Mouse (Mus musculus) forebrain, embryonic 15.5 days (tissue): Measurements from ENCODE around the gene Cacng2. TPM values are rescaled to one million over a fixed set of nuclear protein-coding genes. Genes with fewer than 3 reads are reported as not detected.
A peak's percentile ranks its signal among the peaks of the same experiment; 100 is the strongest.

Experiments used
- ATAC-seq: fragments of 200-750 bp; cut with Nextera tagmentation; replicated peaks from 2 replicates; pipeline ENCODE4 v1.8.0; 2017; ENCODE audit warnings: mild to moderate bottlenecking, moderate TSS enrichment, moderate library complexity
- H3K27ac ChIP-seq: fragments of 300-500 bp; sonication (generic); replicated peaks from 2 replicates; pipeline ENCODE4 v1.5.1; 2015; ENCODE audit warnings: mild to moderate bottlenecking, inconsistent platforms
- H3K27me3 ChIP-seq: fragments of 300-500 bp; sonication (generic); 2 replicates; pipeline ENCODE4 v1.6.1; 2015; ENCODE audit warnings: inconsistent platforms
- H3K36me3 ChIP-seq: fragments of 300-500 bp; sonication (generic); 2 replicates; pipeline ENCODE4 v1.6.1; 2015; ENCODE audit warnings: mild to moderate bottlenecking, inconsistent platforms
- H3K4me1 ChIP-seq: fragments of 300-500 bp; sonication (generic); 2 replicates; pipeline ENCODE4 v1.6.1; 2015; ENCODE audit warnings: inconsistent platforms
- H3K4me2 ChIP-seq: fragments of 300-500 bp; sonication (generic); replicated peaks from 2 replicates; pipeline ENCODE4 v1.6.1; 2015; ENCODE audit warnings: mild to moderate bottlenecking, inconsistent platforms
- H3K4me3 ChIP-seq: fragments of 300-500 bp; sonication (generic); 2 replicates; pipeline ENCODE4 v1.5.1; 2015; ENCODE audit warnings: mild to moderate bottlenecking, inconsistent platforms
- H3K9ac ChIP-seq: fragments of 300-500 bp; sonication (generic); replicated peaks from 2 replicates; pipeline ENCODE4 v1.6.1; 2015; ENCODE audit warnings: mild to moderate bottlenecking, inconsistent platforms
- H3K9me3 ChIP-seq: fragments of 300-500 bp; sonication (generic); 2 replicates; pipeline ENCODE4 v1.6.1; 2016; ENCODE audit warnings: inconsistent platforms
- WGBS: fragments of 180-500 bp; shearing (Covaris S2); methylation state at CpG from one replicate; pipeline ENCODE4 v1.1.7; 2015; ENCODE audit warnings: mixed read lengths; 5-methylcytosine and 5-hydroxymethylcytosine counted together
- polyA plus RNA-seq: library from polyadenylated mRNA; unstranded; fragments of >200 nt; fragmentation: Nextera tagmentation; extraction: Ambion mirVana; gene quantifications from 2 replicates; pipeline ENCODE4 v1.2.1, GENCODE M21; 2015

Cacng2 gene
- polyA plus RNA-seq, 1 experiment from 2014 or later: 7.6 TPM

DNA sequence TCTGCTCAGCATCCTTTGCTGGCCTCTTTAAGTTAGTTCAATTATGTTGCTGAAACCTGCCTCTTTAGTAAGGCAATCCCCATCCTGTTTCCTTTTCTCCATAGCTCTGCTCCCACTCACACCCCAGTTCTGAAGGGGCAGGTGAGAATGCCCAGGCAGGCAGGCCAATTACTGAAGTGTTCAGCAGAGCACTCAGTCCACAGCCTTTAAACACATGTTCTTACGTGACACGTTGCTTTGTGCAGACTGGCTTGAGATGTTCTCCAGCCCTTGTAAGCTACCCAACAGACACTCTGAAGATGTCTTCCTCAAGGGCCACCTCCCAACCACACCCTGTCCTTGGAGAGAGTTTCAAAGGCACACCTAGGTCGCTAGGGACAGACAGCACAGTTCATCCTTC is 161.8 kb downstream of the Cacng2 start:
- H3K9me3 ChIP-seq: no peaks in the 10 kb centered on the region
- no peak overlapping the region for H3K4me2 ChIP-seq
- peaks cover 39% of the 10 kb centered on the region for H3K4me1 ChIP-seq
- 71% methylated on average over 3 of the region's 3 CpGs for WGBS
- H3K27me3 ChIP-seq: no peaks in the 10 kb centered on the region
- no peak overlapping the region for H3K9ac ChIP-seq
- H3K27ac ChIP-seq: no peak overlapping the region
- peaks cover 50% of the 10 kb centered on the region for H3K36me3 ChIP-seq
- H3K4me3 ChIP-seq: no peak overlapping the region
- ATAC-seq: no peak

DNA sequence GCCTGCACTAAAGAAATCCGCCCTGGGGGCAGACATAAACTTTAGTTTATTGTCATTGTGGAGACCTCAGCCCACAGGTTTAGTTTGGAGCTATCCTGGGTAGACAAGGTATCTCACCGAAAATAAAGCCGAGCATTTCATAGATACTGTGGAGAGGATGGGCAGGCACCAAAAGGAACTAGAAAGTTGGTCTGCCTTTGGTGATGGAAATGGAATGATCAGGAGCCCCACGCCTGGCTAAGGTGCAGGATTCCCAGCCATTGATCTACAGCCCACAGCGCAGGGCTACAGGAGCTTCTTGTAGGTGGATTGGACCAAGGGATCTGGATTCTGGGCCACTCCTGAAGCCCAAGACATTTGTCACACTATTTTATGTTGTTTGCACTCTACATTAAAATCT is 162.2 kb downstream of the Cacng2 start:
- Histone ChIP-seq H3K27ac (no peak overlapping the region), H3K27me3 (no peaks in the 10 kb centered on the region), H3K4me2 (no peak overlapping the region), H3K4me3 (no peak overlapping the region), H3K9me3 (no peaks in the 10 kb centered on the region), H3K9ac (no peak overlapping the region), H3K4me1 (peaks cover 39% of the 10 kb centered on the region), H3K36me3 (peaks cover 47% of the 10 kb centered on the region)
- 50% methylated on average over 5 of the region's 5 CpGs for WGBS
- ATAC-seq: no peak

DNA sequence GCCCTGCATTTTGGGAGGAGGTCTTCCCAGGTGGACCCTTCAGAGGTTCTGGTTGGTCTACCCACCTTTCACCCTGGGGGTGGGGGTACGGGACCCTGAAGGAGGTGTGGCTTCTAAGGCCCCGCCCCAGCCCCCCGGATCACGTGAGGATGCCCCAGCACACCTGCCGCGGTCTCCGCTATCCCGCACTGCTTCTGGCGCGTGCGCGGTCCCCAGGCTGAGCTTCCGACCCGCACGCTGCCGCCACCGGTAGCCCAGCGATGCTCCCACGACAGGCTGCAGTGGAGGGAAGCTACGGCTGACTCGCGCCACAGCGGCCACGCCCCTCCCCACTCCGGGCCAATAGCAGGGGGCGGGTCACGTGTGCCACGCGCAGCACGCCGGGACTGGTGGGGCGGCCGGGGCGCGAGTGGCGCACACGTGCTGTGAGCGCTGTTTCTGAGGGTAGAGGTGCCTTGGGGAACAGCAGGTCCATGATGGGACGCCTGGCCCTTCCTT is 163.4 kb downstream of the Cacng2 start, which contains the start of gene Foxred2:
Gene Foxred2 (minus strand): TSS at position 319 of the 498 bp plus-strand sequence.
- under 1% methylated on average over 39 of the region's 39 CpGs for WGBS
- peaks cover 45% of the 10 kb centered on the region for H3K36me3 ChIP-seq

DNA sequence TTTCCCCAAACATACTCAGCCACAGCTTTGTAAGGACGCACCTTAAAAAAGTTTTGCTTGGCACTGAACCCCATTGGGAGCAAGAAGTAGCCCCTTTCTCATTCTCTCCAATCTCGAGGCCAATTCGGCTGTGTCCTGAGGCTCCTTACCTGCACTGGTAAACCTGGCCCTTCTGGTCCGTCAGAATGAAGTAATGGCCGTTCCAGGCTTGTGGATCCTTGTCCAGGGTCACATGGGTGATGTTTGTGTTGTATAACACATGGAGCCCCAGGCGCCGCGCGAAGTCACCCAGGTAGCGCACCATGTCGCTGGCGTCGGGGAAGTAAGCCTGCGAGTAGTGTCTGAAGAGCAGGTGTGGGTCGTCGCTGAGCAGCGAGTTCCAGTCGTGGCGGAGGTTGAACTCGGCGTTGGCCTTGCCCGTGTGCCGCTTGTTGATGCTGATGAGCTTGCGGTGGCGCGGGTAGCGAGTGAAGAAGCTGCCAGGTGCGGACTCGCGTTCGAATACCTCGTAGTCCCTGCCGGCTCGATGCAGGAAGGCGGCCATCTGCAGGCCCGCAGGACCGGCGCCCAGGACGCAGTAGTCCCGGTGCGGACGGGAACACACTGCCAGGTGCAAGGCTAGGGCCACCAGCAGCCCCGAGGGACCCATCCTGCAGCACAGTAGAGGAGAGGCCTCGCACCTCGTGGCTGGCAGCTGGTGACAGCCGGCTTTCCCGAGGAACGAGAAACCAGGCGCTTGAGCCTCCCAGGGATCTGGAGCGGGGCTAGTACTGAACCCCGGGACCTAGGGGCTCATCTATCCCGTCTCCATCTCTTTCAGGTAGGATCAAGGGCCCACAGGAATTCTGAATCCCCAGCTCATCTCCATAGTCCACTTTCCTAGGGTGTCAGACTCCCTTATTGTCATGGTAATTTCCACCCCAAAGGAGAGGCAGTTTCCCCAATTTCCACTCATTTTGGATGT is 164.1 kb downstream of the Cacng2 start:
- Histone ChIP-seq H3K4me1 (peaks cover 39% of the 10 kb centered on the region), H3K9ac (peak overlapping the region; percentile 60), H3K4me2 (peak overlapping the region; percentile 92), H3K27ac (peak overlapping the region; percentile 76), H3K9me3 (no peaks in the 10 kb centered on the region), H3K4me3 (peak overlapping the region; percentile 63), H3K27me3 (no peaks in the 10 kb centered on the region), H3K36me3 (peaks cover 43% of the 10 kb centered on the region)
- peak; percentile 66 for ATAC-seq
- 9% methylated on average over 52 of the region's 52 CpGs for WGBS

More for the DNA sequence above, 163.4 kb downstream of the Cacng2 start, which contains the start of gene Foxred2:
- Histone ChIP-seq H3K4me1 (peaks cover 39% of the 10 kb centered on the region), H3K27ac (peak within 1 kb of the TSS; percentile 76), H3K9me3 (no peaks in the 10 kb centered on the region), H3K4me3 (peak within 1 kb of the TSS; percentile 63), H3K9ac (peak within 1 kb of the TSS; percentile 60), H3K27me3 (no peaks in the 10 kb centered on the region), H3K4me2 (peak within 1 kb of the TSS; percentile 92)
- peak; percentile 94 for ATAC-seq

DNA sequence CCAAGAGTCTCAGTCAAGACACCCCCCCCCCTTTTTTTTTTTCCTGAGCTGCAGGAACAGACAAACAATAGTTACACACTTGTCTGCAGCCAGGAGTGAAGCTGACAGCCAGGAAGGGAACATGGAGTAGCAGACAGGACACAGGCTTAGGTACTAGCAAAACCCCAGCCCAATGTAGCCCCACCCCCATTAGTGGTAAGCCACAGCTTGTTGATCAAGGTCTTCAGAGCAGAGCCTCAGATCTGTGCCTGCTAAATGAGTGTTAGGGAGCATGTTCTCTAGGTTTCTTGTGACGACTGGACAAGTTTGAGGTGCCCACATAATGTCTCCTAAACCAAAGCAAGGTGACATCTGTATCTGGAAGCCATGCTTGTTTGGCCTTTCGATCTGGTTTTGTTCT is 165.5 kb downstream of the Cacng2 start:
- H3K4me1 ChIP-seq: peaks cover 39% of the 10 kb centered on the region
- peaks cover 36% of the 10 kb centered on the region for H3K36me3 ChIP-seq
- ATAC-seq: no peak
- H3K9ac ChIP-seq: no peak overlapping the region
- no peaks in the 10 kb centered on the region for H3K9me3 ChIP-seq
- H3K27me3 ChIP-seq: no peaks in the 10 kb centered on the region
- H3K27ac ChIP-seq: no peak overlapping the region
- peak overlapping the region; percentile 16; the same call in 1 of the 2 replicates for H3K4me3 ChIP-seq
- WGBS: 88% methylated on average over 2 of the region's 2 CpGs
- peak overlapping the region; percentile 36 for H3K4me2 ChIP-seq

DNA sequence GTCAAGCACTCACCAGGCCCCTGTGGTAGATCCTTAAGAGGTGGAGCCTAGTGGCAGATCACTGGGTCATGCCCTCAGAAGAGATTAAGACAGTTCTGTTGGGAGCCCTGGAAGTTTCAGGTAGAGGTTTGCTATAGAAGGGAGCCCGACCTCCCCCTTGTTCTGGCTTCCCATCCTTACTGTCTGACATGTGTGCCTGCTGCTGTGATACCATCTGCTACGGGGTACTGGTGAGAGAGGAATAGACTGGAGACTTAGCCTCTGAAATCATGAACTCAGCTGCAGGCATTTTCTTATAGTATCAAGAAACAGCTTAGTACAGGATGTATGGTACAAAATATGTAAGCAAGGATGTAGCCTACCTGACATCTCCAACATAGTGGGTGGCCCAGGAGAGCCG is 166.9 kb downstream of the Cacng2 start:
- Histone ChIP-seq H3K4me3 (no peak overlapping the region), H3K9me3 (no peaks in the 10 kb centered on the region), H3K27ac (no peak overlapping the region), H3K27me3 (no peaks in the 10 kb centered on the region), H3K9ac (no peak overlapping the region), H3K4me2 (peak overlapping the region; percentile 36; the same call in 1 of the 2 replicates), H3K4me1 (peaks cover 39% of the 10 kb centered on the region), H3K36me3 (peaks cover 33% of the 10 kb centered on the region)
- whole genome bisulfite sequencing: 81% methylated on average over 3 of the region's 3 CpGs
- no peak for ATAC-seq

DNA sequence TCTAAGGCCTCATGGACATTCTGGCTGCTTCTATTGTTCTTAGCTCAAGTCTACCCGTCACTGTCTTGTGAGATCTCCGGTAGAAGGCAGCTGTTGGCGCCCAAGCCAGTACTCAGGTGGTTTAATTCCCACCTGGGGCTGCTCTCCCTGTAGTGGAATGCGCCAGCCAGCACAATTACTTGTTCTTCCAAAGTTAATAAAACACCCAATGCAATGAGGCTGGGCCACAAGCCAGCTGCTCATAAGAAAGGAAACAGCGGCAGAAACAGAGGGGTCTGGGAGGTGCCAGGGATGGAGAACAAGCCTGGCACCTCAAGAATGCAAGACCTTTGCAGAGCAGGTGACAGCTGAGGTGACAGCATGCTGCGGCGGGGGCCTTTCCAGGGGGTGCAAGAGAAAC is 170.8 kb downstream of the Cacng2 start:
- Histone ChIP-seq H3K27me3 (no peaks in the 10 kb centered on the region), H3K27ac (no peak overlapping the region), H3K36me3 (peaks cover 64% of the 10 kb centered on the region), H3K4me1 (peaks cover 10% of the 10 kb centered on the region), H3K4me2 (no peak overlapping the region), H3K9ac (no peak overlapping the region), H3K9me3 (no peaks in the 10 kb centered on the region), H3K4me3 (no peak overlapping the region)
- WGBS: 82% methylated on average over 7 of the region's 7 CpGs
- ATAC-seq: no peak

DNA sequence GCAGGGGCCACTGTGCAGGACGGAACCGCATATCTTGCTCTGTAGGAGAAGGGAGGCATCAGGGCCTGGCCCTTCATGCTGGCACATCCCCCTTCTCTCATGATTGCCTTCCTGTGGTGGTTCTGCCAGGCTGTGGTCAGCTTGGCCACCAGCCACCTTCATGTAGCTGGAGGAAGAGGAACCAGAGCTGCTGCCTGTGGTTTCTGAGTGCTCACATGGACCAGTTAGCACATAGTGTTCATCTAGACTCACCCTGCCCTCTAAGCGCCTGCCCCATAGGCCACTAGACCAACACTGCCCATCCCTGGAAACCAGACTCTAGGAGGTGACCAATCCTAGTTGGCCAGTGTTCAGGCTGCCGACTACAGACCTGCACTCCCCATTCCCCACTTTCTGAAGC is 174.1 kb downstream of the Cacng2 start:
- H3K9me3 ChIP-seq: no peaks in the 10 kb centered on the region
- ATAC-seq: no peak
- no peak overlapping the region for H3K4me3 ChIP-seq
- H3K9ac ChIP-seq: no peak overlapping the region
- peaks cover 16% of the 10 kb centered on the region; the same call in 1 of the 2 replicates for H3K4me1 ChIP-seq
- no peak overlapping the region for H3K4me2 ChIP-seq
- H3K27me3 ChIP-seq: no peaks in the 10 kb centered on the region
- no peak overlapping the region for H3K27ac ChIP-seq
- WGBS: 91% methylated on average over 4 of the region's 4 CpGs
- peaks cover 67% of the 10 kb centered on the region for H3K36me3 ChIP-seq

Other genes with a start within 250 kb of the Cacng2 start
- gene Txn2, start 191.0 kb downstream of the Cacng2 start, polyA plus RNA-seq: 230 and 238 TPM in 2 replicates
- gene Foxred2, start 163.3 kb downstream of the Cacng2 start, polyA plus RNA-seq: 13.8 and 14.5 TPM in 2 replicates
- 186 and 199 TPM in 2 replicates for gene Eif3d, start 149.2 kb downstream of the Cacng2 start, polyA plus RNA-seq
- gene Ift27, start 54.1 kb upstream of the Cacng2 start, polyA plus RNA-seq: 118 and 120 TPM in 2 replicates
- gene Pvalb, start 86.4 kb upstream of the Cacng2 start, polyA plus RNA-seq: not detected in 2 replicates
- 0.87 and 1.1 TPM in 2 replicates for gene Ncf4, start 124.8 kb upstream of the Cacng2 start, polyA plus RNA-seq
- gene Csf2rb2, start 185.7 kb upstream of the Cacng2 start, polyA plus RNA-seq: 0.08 and 0.15 TPM in 2 replicates
- 0.32 and 0.75 TPM in 2 replicates for gene Csf2rb, start 205.7 kb upstream of the Cacng2 start, polyA plus RNA-seq